Mouse (Mus musculus) megakaryocyte progenitor cell, adult 5-6 weeks (primary cell): Measurements from ENCODE around the gene Zfp688. TPM values are rescaled to one million over a fixed set of nuclear protein-coding genes. Genes with fewer than 3 reads are reported as not detected.
A peak's percentile ranks its signal among the peaks of the same experiment; 100 is the strongest.
"Not testable (repeated sequence)": the region's sequence is repeated elsewhere in the genome, so short reads cannot be mapped to it uniquely, and the experiment has no call there.

Experiments
- ATAC-seq: replicated peaks from 2 replicates; pipeline ENCODE4 v1.8.0; 2016; ENCODE audit warnings: mild to moderate bottlenecking, moderate TSS enrichment, inconsistent platforms; ENCODE audit not compliant: poor library complexity
- total RNA-seq, 2 experiments: library from RNA; stranded (forward) in 1 of 2; stranded (reverse) in 1 of 2; fragments of 157-497, 149-512 nt in 1 of 2; fragments of 200-1000 nt in 1 of 2; gene quantifications; 2 replicates each; pipeline versions ENCODE4 v1.2.3 to v1.2.4; 2015 to 2017

Gene Zfp688
- total RNA-seq, 2 experiments from 2014 or later, result 5.9 to 9.0 TPM

DNA sequence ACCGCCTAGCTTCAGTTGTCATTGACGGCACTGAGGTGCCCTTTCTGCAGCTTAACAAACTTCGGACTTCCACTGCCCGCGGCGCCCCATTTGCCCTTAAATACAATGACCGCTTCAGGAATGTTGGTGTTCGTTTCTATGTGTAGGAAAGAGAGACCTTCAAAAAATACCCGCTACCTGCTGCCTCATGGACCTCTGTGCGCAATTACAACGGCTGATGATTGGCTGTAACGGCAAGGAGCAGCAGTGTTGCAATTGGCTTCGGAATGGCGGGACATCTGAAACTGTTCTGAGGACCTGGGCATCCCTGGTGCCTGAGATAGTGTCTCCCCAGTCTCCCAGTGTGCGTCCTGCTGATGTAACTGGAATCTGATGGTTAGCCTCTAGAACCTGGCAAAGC lies 379 bp upstream of the Zfp688 start:
- ATAC-seq, result peak; percentile 53

GRCm38 (mm10) chr7:127411418-127411817 lies 10.4 kb downstream of the Zfp688 start:
- ATAC-seq, result peak; percentile 52

- ATAC-seq, result peak; percentile 93
Observed at GRCm38 (mm10) chr7:127406002-127406987, 15.6 kb downstream of the Zfp688 start, which contains the start of gene Zfp764. TSS of gene Zfp764 (minus strand) at chr7:127406822.

DNA sequence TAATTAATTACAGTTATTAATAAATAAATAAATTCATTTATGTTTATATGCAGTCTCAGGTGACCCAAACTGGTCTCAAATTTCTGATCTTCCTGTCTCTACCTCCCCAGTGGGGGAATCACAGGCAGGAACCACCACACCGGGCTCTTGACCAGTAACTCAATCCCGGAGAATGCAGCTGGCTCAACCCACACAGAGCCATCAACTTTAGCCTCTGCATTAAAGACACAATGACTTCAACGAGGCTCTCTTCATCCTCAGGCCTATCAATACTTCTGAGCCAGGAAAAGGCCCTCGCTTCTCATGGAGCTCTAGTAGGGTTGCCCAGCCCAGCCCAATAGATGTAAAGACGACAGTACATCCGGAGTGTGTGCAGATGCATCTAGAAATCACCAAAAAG lies 17.8 kb downstream of the Zfp688 start:
- not testable (repeated sequence) for ATAC-seq

DNA sequence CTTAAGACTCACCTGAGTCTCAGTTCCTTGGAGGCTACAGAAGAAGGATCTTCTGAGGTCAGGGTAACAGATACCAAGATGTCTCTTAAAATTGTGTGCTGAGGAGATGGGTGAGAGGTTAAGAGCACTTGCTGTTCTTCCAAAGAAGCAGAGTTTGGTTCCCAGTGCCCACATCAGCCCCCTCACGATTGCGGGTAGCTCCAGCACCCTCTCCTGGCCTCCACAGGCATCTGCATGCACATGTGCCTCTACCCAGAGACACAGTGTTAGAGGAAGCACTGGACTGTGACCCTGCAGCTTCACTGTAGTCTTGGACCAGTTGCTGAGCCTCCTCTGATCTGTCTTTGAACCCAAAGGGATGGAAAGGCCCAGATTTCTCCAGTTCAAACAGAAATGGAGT lies 18.9 kb downstream of the Zfp688 start:
- peak; percentile 43; the same call in 1 of the 2 replicates for ATAC-seq

- ATAC-seq, result no peak
Observed at GRCm38 (mm10) chr7:127400355-127400754, 21.5 kb downstream of the Zfp688 start.

- ATAC-seq, result peak; percentile 7
Observed at GRCm38 (mm10) chr7:127393944-127394333, 27.9 kb downstream of the Zfp688 start.

GRCm38 (mm10) chr7:127393157-127393943 lies 28.5 kb downstream of the Zfp688 start, which contains the start of gene E430018J23Rik:
TSS of gene E430018J23Rik (minus strand) at chr7:127393629.
- ATAC-seq, result peak; percentile 96

DNA sequence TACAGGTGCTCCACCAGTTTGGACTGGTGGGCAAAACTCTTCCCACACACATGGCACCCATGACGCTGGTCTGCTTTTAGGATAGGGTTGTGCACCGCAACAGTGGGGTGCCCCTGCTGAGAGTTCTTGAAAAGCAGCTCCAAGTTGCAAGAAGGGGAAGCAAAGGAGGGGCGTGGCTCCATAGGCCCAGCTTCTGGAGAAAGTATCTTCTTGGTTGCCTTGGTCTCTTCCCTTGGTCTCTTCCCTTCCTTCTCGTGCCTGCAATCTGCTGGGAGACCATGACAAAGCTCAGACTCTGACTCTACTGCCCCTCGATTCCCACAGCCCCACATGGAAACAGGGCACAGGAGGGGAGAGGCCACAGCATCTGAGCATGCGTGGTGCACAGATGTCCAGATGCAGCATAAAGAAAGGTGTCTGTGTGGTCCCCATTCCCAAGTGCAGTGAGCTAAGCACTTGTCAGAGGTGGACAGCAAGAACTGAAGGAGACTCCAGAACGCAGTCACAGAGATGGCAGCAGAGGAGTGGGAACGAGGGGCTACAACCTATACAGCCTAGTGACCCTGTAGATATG lies 29.5 kb downstream of the Zfp688 start:
- ATAC-seq, result no peak

- ATAC-seq, result no peak
Observed at GRCm38 (mm10) chr7:127391538-127391937, 30.3 kb downstream of the Zfp688 start.

GRCm38 (mm10) chr7:127390306-127390705 lies 31.6 kb downstream of the Zfp688 start:
- ATAC-seq, result no peak

- not testable (repeated sequence) for ATAC-seq
Observed at GRCm38 (mm10) chr7:127388201-127388600, 33.7 kb downstream of the Zfp688 start.

GRCm38 (mm10) chr7:127386641-127387392 lies 35.1 kb downstream of the Zfp688 start, which contains the start of gene 9130019O22Rik:
TSS of gene 9130019O22Rik (minus strand) at chr7:127387166.
- peak; percentile 95 for ATAC-seq

- not testable (repeated sequence) for ATAC-seq
Observed at GRCm38 (mm10) chr7:127385560-127385959, 36.3 kb downstream of the Zfp688 start.

DNA sequence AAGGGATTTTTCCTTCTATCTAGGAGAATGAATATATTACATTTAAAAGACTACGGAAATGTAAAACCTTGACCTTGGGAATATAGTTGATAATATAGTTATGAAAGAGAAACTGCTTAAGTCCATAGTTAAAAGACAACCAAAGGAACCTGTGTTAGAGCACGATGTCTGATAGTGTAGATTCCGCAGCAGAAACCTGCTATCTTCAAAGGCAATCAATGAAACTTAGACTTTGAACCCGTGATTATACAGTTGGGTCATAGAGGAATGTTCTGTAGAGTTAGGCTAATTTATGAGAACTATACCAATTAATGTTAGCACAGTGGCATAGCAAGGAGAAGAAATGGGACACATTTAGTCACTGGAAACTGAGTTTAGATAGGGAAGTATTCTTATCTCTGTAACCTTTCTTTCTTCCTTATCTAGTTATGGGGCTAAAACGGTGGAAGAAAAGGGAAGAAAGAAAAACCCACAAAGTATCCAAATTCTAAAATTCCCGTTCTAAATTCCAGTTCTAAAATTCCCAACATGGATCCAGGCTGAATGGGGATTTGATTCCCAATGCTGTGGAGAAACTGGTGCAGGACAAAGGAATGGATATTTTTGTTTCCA lies 43.5 kb downstream of the Zfp688 start:
- no peak for ATAC-seq

- peak; percentile 95 for ATAC-seq
Observed at GRCm38 (mm10) chr7:127375271-127376245, 46.3 kb downstream of the Zfp688 start, which contains the start of gene Zfp747. TSS of gene Zfp747 (minus strand) at chr7:127376050.

- not testable (repeated sequence) for ATAC-seq
Observed at GRCm38 (mm10) chr7:127371870-127372269, 50.0 kb downstream of the Zfp688 start.

GRCm38 (mm10) chr7:127371213-127371612 lies 50.7 kb downstream of the Zfp688 start:
- ATAC-seq, result 0 out of 2 replicates have a peak, but pooled peaks have one; percentile 2
